Mouse (Mus musculus) brain, adult 2 months (tissue): ENCODE measurements around the gene Pctp.

Experiments
- DNase-seq: peaks from one replicate; pipeline ENCODE4 v3.0.0; 2011; ENCODE audit warnings: low read depth, low spot score

Pctp gene

DNA sequence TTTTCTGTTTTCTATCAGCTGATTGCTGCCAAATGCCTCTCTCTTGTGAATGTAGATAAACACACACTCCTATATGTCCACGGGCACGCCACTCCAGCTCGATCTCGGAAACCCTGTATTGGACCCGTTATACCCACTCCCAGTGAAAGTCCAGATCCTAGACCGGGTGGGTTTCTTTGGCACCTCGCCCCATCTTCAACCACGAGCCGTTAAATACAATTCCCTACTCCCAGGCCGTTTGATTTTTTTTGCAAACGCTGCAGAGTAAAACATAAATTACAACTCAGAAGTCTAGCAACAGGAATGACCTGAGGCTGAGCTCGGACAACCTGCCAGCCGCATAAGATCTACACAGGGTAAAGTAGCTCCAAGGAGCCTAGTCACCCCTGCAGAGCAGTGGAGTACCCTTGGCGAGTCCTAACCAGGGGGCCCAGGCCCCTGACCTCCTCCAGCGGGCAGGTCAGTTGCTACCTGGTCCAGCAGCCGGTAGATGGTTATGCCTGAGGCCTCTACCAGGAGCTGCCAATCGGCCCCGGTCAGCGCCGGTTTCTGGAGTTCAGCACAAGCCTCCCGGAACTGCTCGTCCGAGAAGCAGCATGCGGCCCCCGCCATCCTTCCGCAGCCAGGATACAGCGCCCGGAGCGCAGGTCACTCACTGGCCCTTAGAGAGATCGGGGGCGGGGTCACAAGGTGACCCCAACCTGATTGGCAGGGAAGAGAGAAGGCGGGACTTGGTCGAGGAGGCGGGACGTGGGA is at the start of gene Pctp:
Gene Pctp, minus strand, starts transcription at position 664 of the 756 bp plus-strand sequence.
- DNase-seq: peak; percentile 87

GRCm38 (mm10) chr11:90050016-90050415 is 47.3 kb upstream of the Pctp start:
- no peak for DNase-seq

- no peak for DNase-seq
These were observed 44.6 kb upstream of the Pctp start for GRCm38 (mm10) chr11:90047271-90047670.

DNA sequence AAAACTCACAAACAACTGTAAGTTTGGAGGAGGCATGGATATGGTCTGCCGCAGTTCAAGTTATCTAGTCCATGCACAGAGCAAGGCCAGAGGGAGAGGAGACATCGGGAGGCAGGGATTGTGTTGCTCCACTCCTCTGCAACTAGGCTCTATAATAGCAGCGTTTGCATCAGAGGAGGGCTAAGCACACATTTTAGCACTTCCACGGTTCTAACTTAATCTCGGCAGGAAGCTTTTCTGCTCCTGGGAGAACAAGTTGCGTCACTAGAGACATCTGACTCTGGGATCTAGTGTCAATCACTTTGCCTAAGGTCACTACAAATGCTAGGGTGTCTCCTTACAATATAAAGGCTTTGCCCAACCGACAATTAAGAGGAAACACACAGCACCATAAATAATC is 43.5 kb upstream of the Pctp start:
- DNase-seq: no peak

DNA sequence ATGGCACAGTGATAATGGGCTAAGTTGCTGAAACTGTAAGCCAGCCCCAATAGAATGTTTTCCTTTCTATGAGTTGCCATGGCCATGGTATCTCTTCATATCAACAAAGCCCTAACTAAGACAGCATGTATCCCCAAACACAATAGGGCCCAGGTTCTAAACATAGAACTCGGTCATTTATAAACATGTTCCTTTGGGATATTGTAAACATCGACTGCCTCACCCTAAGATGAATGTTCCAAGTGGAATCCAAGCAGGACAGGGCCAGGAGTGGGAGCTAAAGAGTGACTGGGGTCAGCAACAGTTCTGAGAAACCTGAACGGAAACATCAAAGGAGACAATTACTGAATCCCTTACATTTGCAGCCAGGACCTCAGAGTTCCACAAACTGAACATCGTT is 41.8 kb upstream of the Pctp start:
- no peak for DNase-seq

DNA sequence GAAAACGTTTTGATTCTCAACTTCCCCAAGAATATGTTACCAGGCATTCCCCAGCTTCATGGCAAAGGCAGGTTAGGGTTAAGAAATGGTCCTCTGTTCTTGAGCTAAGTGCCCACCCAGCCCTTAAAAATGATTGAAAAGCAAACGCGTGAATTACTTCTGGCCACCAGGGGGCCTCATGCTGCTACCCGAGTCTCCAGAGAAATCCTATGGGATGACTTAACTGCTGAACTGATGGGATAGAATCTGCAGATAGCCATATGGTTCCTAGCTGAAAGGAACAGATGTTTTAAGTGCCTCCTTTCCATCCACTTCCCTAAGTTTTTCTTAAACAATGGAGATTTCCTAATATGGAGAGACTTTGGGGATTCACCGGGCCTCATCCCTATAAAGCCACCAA is 35.3 kb upstream of the Pctp start:
- peak; percentile 53 for DNase-seq

DNA sequence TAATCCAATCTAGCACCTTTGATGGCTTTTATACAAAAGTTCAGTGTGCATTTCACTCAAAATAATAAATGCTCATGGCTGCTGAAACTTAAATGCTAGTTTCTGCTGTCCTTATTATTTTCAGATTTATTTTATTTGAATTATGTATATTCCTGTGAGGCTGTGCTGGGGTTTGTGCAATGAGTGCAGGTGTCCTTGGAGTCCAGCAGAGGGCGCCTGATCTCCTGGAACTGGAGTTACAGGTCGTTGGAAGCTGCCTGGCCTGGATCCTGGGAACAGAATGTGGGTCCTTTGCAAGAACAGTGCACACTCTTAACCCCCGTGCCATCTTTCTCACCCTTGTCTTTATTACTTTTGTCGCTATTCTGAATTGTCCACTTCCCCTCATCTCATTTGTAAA is 33.7 kb upstream of the Pctp start:
- no peak for DNase-seq

GRCm38 (mm10) chr11:90035532-90035931 is 32.8 kb upstream of the Pctp start:
- no peak for DNase-seq

GRCm38 (mm10) chr11:90034646-90035045 is 32.0 kb upstream of the Pctp start:
- no peak for DNase-seq

GRCm38 (mm10) chr11:90033442-90033841 is 30.7 kb upstream of the Pctp start:
- DNase-seq: no peak

- no peak for DNase-seq
These were observed 30.1 kb upstream of the Pctp start for GRCm38 (mm10) chr11:90032807-90033206.

DNA sequence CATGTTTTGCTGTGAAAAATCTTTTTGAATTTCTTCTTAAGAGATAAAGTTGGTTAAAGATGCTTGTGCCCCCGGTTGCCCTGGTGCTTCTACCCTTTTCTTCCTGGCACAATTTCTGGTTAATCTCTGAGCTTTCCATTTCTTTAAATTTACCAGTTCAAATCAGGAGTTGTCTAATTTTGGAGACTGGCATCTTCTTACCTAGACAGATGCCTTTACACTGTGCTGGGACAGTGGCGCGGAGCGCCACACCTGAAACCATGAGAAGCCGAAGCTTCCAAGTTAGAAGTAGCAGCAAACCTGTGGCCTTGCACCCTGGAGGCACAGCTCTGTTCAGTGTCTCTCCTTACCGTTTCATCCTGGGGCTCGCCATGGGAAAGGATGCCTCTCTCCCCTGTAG is 28.4 kb upstream of the Pctp start:
- DNase-seq: no peak

GRCm38 (mm10) chr11:90030557-90030956 is 27.9 kb upstream of the Pctp start:
- DNase-seq: peak; percentile 61

GRCm38 (mm10) chr11:90029841-90030398 is 27.2 kb upstream of the Pctp start, which contains the start of gene Tmem100:
Gene Tmem100 (plus strand): TSS chr11:90030348.
- DNase-seq: no peak

- DNase-seq: peak; percentile 50
These were observed 26.7 kb upstream of the Pctp start for GRCm38 (mm10) chr11:90029354-90029753.

GRCm38 (mm10) chr11:90028746-90029145 is 26.1 kb upstream of the Pctp start:
- no peak for DNase-seq

GRCm38 (mm10) chr11:90027216-90027615 is 24.5 kb upstream of the Pctp start:
- DNase-seq: no peak

DNA sequence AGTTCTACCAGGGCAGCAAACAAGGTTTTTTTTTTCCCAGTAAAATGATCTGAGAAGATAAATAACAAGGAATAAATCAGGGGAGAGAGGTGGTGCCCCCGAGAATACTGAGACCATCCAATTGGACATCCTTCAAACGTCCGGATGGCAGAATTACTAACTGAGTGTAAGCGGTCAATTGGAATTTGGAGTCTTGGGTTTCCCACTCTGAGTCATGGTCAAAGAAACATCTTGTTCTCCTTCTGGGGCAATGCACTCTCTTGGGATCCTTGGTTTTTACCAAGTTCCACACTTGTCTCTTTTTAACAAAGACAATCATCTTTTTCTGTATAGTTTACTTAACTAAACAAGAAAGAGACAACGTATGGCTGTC is 24.1 kb upstream of the Pctp start:
- no peak for DNase-seq

DNA sequence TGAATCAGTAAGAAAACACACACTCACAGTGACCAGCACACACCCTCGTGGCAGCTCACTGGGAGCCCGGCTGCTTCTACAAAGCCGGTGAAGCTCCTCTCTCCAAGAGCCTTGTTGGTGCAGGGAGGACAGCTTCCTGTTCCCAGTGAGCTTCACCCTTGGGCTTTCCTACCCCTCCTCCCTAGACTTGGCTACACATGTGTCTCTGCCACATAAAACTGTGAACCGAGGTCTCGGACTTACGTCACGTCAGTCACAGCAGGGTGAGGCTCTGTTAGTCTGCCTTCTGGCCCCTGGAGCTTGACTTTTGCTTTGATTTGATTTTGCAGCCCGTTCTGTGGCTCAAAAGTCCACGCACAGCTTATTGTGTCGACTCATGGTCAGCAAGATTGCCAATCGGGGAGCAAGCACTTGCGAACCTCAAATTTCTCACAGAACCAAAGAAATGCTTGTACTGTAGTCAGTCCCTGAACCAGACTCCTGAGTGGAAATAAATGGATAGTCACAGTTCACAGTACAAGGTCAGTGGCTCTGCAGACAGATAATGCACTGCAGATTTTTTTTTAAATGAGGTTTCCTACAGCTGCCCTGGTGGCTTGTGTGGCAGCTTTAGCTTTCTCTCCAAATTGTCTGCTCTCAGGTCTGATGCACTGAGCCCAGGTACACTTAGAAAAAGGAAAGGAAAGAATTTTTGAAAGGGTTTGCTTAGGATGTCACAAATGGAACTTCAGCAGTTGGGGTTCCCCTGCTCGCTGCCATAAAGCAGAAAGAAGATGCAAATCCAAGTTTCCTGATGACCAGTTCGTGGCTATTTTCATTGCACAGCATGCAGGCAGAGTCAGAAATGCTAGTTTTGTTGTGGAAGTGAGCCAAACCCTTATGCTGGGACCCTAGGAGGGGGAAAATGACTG is 23.5 kb upstream of the Pctp start:
- no peak for DNase-seq

DNA sequence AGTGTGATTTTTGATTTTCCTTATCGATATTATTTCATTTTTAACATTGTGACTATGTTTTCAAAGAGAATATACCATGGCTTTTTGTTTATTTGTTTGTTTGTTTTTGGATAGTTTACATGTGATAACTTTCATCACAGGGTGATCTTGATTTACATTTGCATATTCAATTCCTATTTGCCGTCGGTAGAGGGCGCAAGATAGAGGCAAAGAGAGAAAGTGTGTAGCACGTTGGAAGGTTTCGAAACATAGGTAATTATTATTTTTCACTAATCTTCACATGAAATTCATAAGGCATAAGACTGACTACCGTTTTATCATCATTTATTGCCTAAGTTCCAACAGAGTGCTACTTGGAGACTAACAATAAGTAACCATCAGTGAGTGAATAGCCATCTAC is 16.5 kb upstream of the Pctp start:
- peak; percentile 41 for DNase-seq

DNA sequence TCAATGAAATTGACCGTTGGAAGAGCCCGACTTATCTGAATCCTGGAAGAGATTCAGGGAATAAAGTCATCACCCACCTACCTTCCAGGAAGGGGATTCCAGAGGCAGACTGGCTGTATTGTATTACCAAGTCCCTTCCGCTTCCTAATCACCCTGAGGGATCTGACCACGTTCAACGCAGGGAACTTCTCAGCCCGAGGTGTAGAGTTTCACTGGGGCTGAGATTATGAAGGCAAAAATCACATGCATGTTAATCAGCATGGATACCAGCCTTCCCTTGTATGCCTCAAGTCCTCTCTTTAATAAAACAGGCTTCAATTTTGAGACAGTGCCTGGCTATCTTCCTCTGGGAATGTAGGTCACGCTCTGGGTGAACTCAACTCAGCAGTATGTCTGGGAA is 12.6 kb upstream of the Pctp start:
- no peak for DNase-seq

DNA sequence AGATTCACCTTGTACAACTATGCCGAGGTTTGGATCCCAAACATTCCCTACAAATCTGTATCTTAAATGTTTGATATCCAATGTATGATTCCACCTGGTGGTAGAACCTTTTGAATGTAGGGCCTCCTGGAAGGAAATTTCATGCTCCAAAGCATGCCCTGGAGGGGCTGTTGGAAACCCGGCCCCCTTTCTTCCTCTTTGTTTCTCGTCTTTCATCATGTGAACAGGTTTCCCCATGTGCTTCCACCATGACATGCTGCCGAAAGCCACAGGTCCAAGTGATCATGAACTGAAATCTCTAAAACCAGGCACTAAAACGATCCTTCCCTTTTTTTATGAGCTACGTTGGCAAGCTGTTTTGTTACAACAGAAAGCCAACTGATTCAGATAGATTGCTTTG is 11.0 kb upstream of the Pctp start:
- DNase-seq: no peak
